Mouse (Mus musculus): ENCODE results near the gene Bahcc1. TPM values are rescaled to one million over a fixed set of nuclear protein-coding genes. Genes with fewer than 3 reads are reported as not detected.

Bahcc1 gene
- total and polyA plus RNA-seq, 2 experiments from 2014 or later, result 6.5 to 26.5 TPM

- ATAC-seq (no peak), DNase-seq (no peak)
- H3K27ac ChIP-seq (ENCODE audit: low read depth, low read length), result no peak overlapping the region
- no peak overlapping the region for H3K4me3 ChIP-seq (ENCODE audit: low read depth, low read length)
- no peaks in the 10 kb centered on the region for H3K9me3 ChIP-seq (ENCODE audit: low read length)
- TF ChIP-seq CTCF (IDR thresholded peaks at IDR 0.05; ENCODE audit: low read depth), result no peak
- H3K9ac ChIP-seq, result no peak overlapping the region
- 19% methylated on average over 5 of the region's 5 CpGs for WGBS
- H3K4me1 ChIP-seq (ENCODE audit: insufficient read depth), result peaks cover 25% of the 10 kb centered on the region
- H3K27me3 ChIP-seq (ENCODE audit: insufficient read depth, low read length), result no peaks in the 10 kb centered on the region
- H3K36me3 ChIP-seq (ENCODE audit: insufficient read depth), result no peaks in the 10 kb centered on the region
- no peak overlapping the region; the same call in 1 of the 2 replicates for H3K4me2 ChIP-seq (ENCODE audit: low read depth)
Measured at GRCm38 (mm10) chr11:120307132-120307413, 74.3 kb downstream of the Bahcc1 start.

- WGBS, result 5% methylated on average over 19 of the region's 19 CpGs
- peaks cover 25% of the 10 kb centered on the region for H3K4me1 ChIP-seq (ENCODE audit: insufficient read depth)
- DNase-seq (peak; percentile 97), ATAC-seq (no peak)
- H3K4me3 ChIP-seq (ENCODE audit: low read depth, low read length), result no peak overlapping the region
- no peaks in the 10 kb centered on the region for H3K9me3 ChIP-seq (ENCODE audit: low read length)
- peak; percentile 96 for TF ChIP-seq CTCF (IDR thresholded peaks at IDR 0.05; ENCODE audit: low read depth)
- no peaks in the 10 kb centered on the region for H3K27me3 ChIP-seq (ENCODE audit: insufficient read depth, low read length)
- H3K27ac ChIP-seq (ENCODE audit: low read depth, low read length), result no peak overlapping the region
- no peaks in the 10 kb centered on the region for H3K36me3 ChIP-seq (ENCODE audit: insufficient read depth)
- no peak overlapping the region for H3K9ac ChIP-seq
- no peak overlapping the region; the same call in 1 of the 2 replicates for H3K4me2 ChIP-seq (ENCODE audit: low read depth)
Measured at GRCm38 (mm10) chr11:120307566-120308430, 75.1 kb downstream of the Bahcc1 start.

GRCm38 (mm10) chr11:120308441-120309320 lies 75.9 kb downstream of the Bahcc1 start:
- no peak overlapping the region for H3K4me3 ChIP-seq (ENCODE audit: low read depth, low read length)
- H3K27ac ChIP-seq (ENCODE audit: low read depth, low read length), result no peak overlapping the region
- H3K4me2 ChIP-seq (ENCODE audit: low read depth), result no peak overlapping the region
- no peaks in the 10 kb centered on the region for H3K36me3 ChIP-seq (ENCODE audit: insufficient read depth)
- no peak overlapping the region for H3K9ac ChIP-seq
- DNase-seq, result no peak
- WGBS, result 54% methylated on average over 15 of the region's 15 CpGs
- no peak for ATAC-seq
- peaks cover 25% of the 10 kb centered on the region for H3K4me1 ChIP-seq (ENCODE audit: insufficient read depth)
- TF ChIP-seq CTCF (IDR thresholded peaks at IDR 0.05; ENCODE audit: low read depth), result no peak
- no peaks in the 10 kb centered on the region for H3K9me3 ChIP-seq (ENCODE audit: low read length)
- no peaks in the 10 kb centered on the region for H3K27me3 ChIP-seq (ENCODE audit: insufficient read depth, low read length)

GRCm38 (mm10) chr11:120310813-120311312 lies 78.1 kb downstream of the Bahcc1 start:
- no peak for TF ChIP-seq CTCF (IDR thresholded peaks at IDR 0.05; ENCODE audit: low read depth)
- no peaks in the 10 kb centered on the region for H3K9me3 ChIP-seq (ENCODE audit: low read length)
- peak overlapping the region; percentile 41 for H3K4me3 ChIP-seq (ENCODE audit: low read depth, low read length)
- peak overlapping the region; percentile 81 for H3K27ac ChIP-seq (ENCODE audit: low read depth, low read length)
- peak overlapping the region; percentile 91 for H3K4me2 ChIP-seq (ENCODE audit: low read depth)
- H3K4me1 ChIP-seq (ENCODE audit: insufficient read depth), result peaks cover 22% of the 10 kb centered on the region
- H3K36me3 ChIP-seq (ENCODE audit: insufficient read depth), result no peaks in the 10 kb centered on the region
- WGBS, result 1% methylated on average over 45 of the region's 45 CpGs
- no peaks in the 10 kb centered on the region for H3K27me3 ChIP-seq (ENCODE audit: insufficient read depth, low read length)
- peak; percentile 97 for DNase-seq
- H3K9ac ChIP-seq, result peak overlapping the region; percentile 68
- peak; percentile 93 for ATAC-seq

DNA sequence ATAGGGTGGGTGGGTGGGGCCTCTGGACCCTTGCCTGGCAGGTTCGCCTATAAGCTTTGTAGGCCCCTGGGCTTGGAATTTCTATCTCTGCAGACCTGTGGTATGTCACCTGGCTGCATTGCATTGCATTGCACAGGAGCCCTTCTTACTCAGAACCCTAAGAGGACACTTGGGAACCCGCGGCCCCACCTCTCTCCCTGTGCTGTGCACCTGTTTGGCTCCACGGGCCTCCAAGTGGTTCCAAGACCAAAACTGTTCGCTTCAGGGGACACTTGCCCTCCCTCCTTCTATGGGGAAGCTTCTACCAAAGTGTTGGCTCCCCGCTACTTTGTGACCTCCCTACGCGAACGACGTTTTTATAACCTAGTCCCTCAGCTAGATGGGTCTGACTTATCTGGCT lies 78.8 kb downstream of the Bahcc1 start:
- peak overlapping the region; percentile 68; the same call in 1 of the 2 replicates for H3K9ac ChIP-seq
- peak overlapping the region; percentile 41 for H3K4me3 ChIP-seq (ENCODE audit: low read depth, low read length)
- H3K36me3 ChIP-seq (ENCODE audit: insufficient read depth), result no peaks in the 10 kb centered on the region
- H3K9me3 ChIP-seq (ENCODE audit: low read length), result no peaks in the 10 kb centered on the region
- no peak for TF ChIP-seq CTCF (IDR thresholded peaks at IDR 0.05; ENCODE audit: low read depth)
- H3K27me3 ChIP-seq (ENCODE audit: insufficient read depth, low read length), result no peaks in the 10 kb centered on the region
- H3K4me2 ChIP-seq (ENCODE audit: low read depth), result peak overlapping the region; percentile 91
- ATAC-seq (no peak), DNase-seq (no peak)
- H3K4me1 ChIP-seq (ENCODE audit: insufficient read depth), result peaks cover 18% of the 10 kb centered on the region; the same call in 1 of the 2 replicates
- peak overlapping the region; percentile 81 for H3K27ac ChIP-seq (ENCODE audit: low read depth, low read length)
- 54% methylated on average over 10 of the region's 10 CpGs for WGBS

GRCm38 (mm10) chr11:120312069-120312468 lies 79.3 kb downstream of the Bahcc1 start:
- no peak for TF ChIP-seq CTCF (IDR thresholded peaks at IDR 0.05; ENCODE audit: low read depth)
- no peaks in the 10 kb centered on the region for H3K27me3 ChIP-seq (ENCODE audit: insufficient read depth, low read length)
- ATAC-seq (no peak), DNase-seq (no peak)
- H3K4me1 ChIP-seq (ENCODE audit: insufficient read depth), result peaks cover 18% of the 10 kb centered on the region; the same call in 1 of the 2 replicates
- H3K4me3 ChIP-seq (ENCODE audit: low read depth, low read length), result no peak overlapping the region
- no peaks in the 10 kb centered on the region for H3K36me3 ChIP-seq (ENCODE audit: insufficient read depth)
- H3K9me3 ChIP-seq (ENCODE audit: low read length), result no peaks in the 10 kb centered on the region
- H3K9ac ChIP-seq, result no peak overlapping the region
- H3K27ac ChIP-seq (ENCODE audit: low read depth, low read length), result no peak overlapping the region
- H3K4me2 ChIP-seq (ENCODE audit: low read depth), result no peak overlapping the region
- WGBS, result 83% methylated on average over 6 of the region's 6 CpGs

Data from forebrain, postnatal 0 days (tissue).